Mouse (Mus musculus): ENCODE data around the gene Fam81a. TPM values are rescaled to one million over a fixed set of nuclear protein-coding genes. Genes with fewer than 3 reads are reported as not detected.

Gene Fam81a
- polyA plus RNA-seq, 1 experiment = 0.32 TPM

DNA sequence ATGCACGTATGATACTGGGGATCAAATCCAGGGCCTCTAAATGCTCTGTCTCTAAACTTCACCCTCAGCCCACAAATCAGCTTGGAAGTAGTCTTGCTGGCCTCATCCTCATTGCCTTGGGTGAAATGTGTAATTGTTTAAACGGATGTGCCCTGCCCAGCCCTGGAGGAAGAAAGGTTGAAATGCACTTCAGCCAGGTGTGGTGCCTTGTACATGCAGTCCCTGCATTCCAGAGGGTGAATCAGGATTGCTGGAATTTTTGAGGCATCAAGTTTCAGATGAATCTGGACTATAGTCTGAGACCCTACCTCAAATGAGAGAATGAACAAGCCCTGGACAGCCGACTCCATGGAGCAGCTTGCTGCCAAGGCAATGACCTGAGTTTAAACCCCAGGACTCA is 94.5 kb downstream of the Fam81a start:
- TF ChIP-seq POLR2A (IDR thresholded peaks at IDR 0.05; ENCODE audit: control insufficient read depth, low read depth, low read length) (no peak), CTCF (IDR thresholded peaks at IDR 0.05; ENCODE audit: control insufficient read depth, insufficient read depth, insufficient replicate concordance, low read depth, low read length) (no peak)
- Histone ChIP-seq H3K27ac (ENCODE audit: control insufficient read depth, insufficient read depth, low read depth, low read length) (no peak overlapping the region), H3K27me3 (ENCODE audit: control insufficient read depth, insufficient read depth, low read length) (no peaks in the 10 kb centered on the region), H3K4me1 (ENCODE audit: control insufficient read depth, insufficient read depth, low read length) (no peaks in the 10 kb centered on the region), H3K4me3 (ENCODE audit: control insufficient read depth, low read depth, low read length) (no peak overlapping the region), H3K36me3 (ENCODE audit: control insufficient read depth, insufficient read depth, low read length) (no peaks in the 10 kb centered on the region)

DNA sequence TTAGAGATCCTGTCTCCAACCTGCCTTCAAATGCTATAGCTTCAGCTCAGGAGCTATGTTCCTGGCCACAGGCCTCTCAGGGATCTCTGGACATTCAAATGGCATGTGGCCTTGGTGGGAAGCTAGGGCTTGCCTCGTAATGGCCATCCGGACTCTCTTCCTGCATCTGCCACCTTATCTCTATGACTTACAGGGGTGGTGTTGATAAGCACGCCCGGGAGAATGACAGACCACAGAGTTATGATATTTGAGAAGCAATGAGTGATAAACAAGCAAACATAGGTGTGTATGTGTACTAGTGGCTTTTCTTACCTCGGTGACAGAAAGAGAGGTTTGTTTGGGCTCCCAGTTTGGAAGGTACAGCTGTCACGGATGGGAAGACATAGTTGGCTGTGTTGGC is 96.1 kb downstream of the Fam81a start:
- Histone ChIP-seq H3K4me1 (ENCODE audit: control insufficient read depth, insufficient read depth, low read length) (no peaks in the 10 kb centered on the region), H3K36me3 (ENCODE audit: control insufficient read depth, insufficient read depth, low read length) (no peaks in the 10 kb centered on the region), H3K27ac (ENCODE audit: control insufficient read depth, insufficient read depth, low read depth, low read length) (no peak overlapping the region), H3K27me3 (ENCODE audit: control insufficient read depth, insufficient read depth, low read length) (no peaks in the 10 kb centered on the region), H3K4me3 (ENCODE audit: control insufficient read depth, low read depth, low read length) (no peak overlapping the region)
- no peak for TF ChIP-seq CTCF (IDR thresholded peaks at IDR 0.05; ENCODE audit: control insufficient read depth, insufficient read depth, insufficient replicate concordance, low read depth, low read length)
- no peak for TF ChIP-seq POLR2A (IDR thresholded peaks at IDR 0.05; ENCODE audit: control insufficient read depth, low read depth, low read length)

- Histone ChIP-seq H3K27ac (ENCODE audit: control insufficient read depth, insufficient read depth, low read depth, low read length) (no peak overlapping the region), H3K27me3 (ENCODE audit: control insufficient read depth, insufficient read depth, low read length) (no peaks in the 10 kb centered on the region), H3K4me1 (ENCODE audit: control insufficient read depth, insufficient read depth, low read length) (no peaks in the 10 kb centered on the region), H3K4me3 (ENCODE audit: control insufficient read depth, low read depth, low read length) (no peak overlapping the region), H3K36me3 (ENCODE audit: control insufficient read depth, insufficient read depth, low read length) (no peaks in the 10 kb centered on the region)
- no peak for TF ChIP-seq CTCF (IDR thresholded peaks at IDR 0.05; ENCODE audit: control insufficient read depth, insufficient read depth, insufficient replicate concordance, low read depth, low read length)
- no peak for TF ChIP-seq POLR2A (IDR thresholded peaks at IDR 0.05; ENCODE audit: control insufficient read depth, low read depth, low read length)
These were observed 97.5 kb downstream of the Fam81a start for GRCm38 (mm10) chr9:70044865-70045264.

- TF ChIP-seq CTCF (IDR thresholded peaks at IDR 0.05; ENCODE audit: control insufficient read depth, insufficient read depth, insufficient replicate concordance, low read depth, low read length) = no peak
- Histone ChIP-seq H3K27ac (ENCODE audit: control insufficient read depth, insufficient read depth, low read depth, low read length) (no peak overlapping the region), H3K4me1 (ENCODE audit: control insufficient read depth, insufficient read depth, low read length) (no peaks in the 10 kb centered on the region), H3K4me3 (ENCODE audit: control insufficient read depth, low read depth, low read length) (no peak overlapping the region), H3K36me3 (ENCODE audit: control insufficient read depth, insufficient read depth, low read length) (no peaks in the 10 kb centered on the region), H3K27me3 (ENCODE audit: control insufficient read depth, insufficient read depth, low read length) (no peaks in the 10 kb centered on the region)
These were observed 99.4 kb downstream of the Fam81a start for GRCm38 (mm10) chr9:70042935-70043334.

- Histone ChIP-seq H3K36me3 (ENCODE audit: control insufficient read depth, insufficient read depth, low read length) (no peaks in the 10 kb centered on the region), H3K4me1 (ENCODE audit: control insufficient read depth, insufficient read depth, low read length) (no peaks in the 10 kb centered on the region), H3K27me3 (ENCODE audit: control insufficient read depth, insufficient read depth, low read length) (no peaks in the 10 kb centered on the region), H3K4me3 (ENCODE audit: control insufficient read depth, low read depth, low read length) (no peak overlapping the region), H3K27ac (ENCODE audit: control insufficient read depth, insufficient read depth, low read depth, low read length) (no peak overlapping the region)
- TF ChIP-seq POLR2A (IDR thresholded peaks at IDR 0.05; ENCODE audit: control insufficient read depth, low read depth, low read length) (no peak), CTCF (IDR thresholded peaks at IDR 0.05; ENCODE audit: control insufficient read depth, insufficient read depth, insufficient replicate concordance, low read depth, low read length) (no peak)
These were observed 100.2 kb downstream of the Fam81a start for GRCm38 (mm10) chr9:70042137-70042536.

GRCm38 (mm10) chr9:70040570-70040969 is 101.8 kb downstream of the Fam81a start:
- H3K4me1 ChIP-seq (ENCODE audit: control insufficient read depth, insufficient read depth, low read length) = no peaks in the 10 kb centered on the region
- H3K4me3 ChIP-seq (ENCODE audit: control insufficient read depth, low read depth, low read length) = peak overlapping the region; percentile 91
- no peaks in the 10 kb centered on the region for H3K36me3 ChIP-seq (ENCODE audit: control insufficient read depth, insufficient read depth, low read length)
- TF ChIP-seq CTCF (IDR thresholded peaks at IDR 0.05; ENCODE audit: control insufficient read depth, insufficient read depth, insufficient replicate concordance, low read depth, low read length) = peak; percentile 54; the same call in 1 of the 2 replicates
- peak; percentile 58; the same call in 1 of the 2 replicates for TF ChIP-seq POLR2A (IDR thresholded peaks at IDR 0.05; ENCODE audit: control insufficient read depth, low read depth, low read length)
- no peaks in the 10 kb centered on the region for H3K27me3 ChIP-seq (ENCODE audit: control insufficient read depth, insufficient read depth, low read length)
- peak overlapping the region; percentile 91 for H3K27ac ChIP-seq (ENCODE audit: control insufficient read depth, insufficient read depth, low read depth, low read length)

- no peak for TF ChIP-seq POLR2A (IDR thresholded peaks at IDR 0.05; ENCODE audit: control insufficient read depth, low read depth, low read length)
- TF ChIP-seq CTCF (IDR thresholded peaks at IDR 0.05; ENCODE audit: control insufficient read depth, insufficient read depth, insufficient replicate concordance, low read depth, low read length) = no peak
- Histone ChIP-seq H3K27ac (ENCODE audit: control insufficient read depth, insufficient read depth, low read depth, low read length) (no peak overlapping the region; the same call in 1 of the 2 replicates), H3K4me1 (ENCODE audit: control insufficient read depth, insufficient read depth, low read length) (no peaks in the 10 kb centered on the region), H3K27me3 (ENCODE audit: control insufficient read depth, insufficient read depth, low read length) (no peaks in the 10 kb centered on the region), H3K36me3 (ENCODE audit: control insufficient read depth, insufficient read depth, low read length) (no peaks in the 10 kb centered on the region), H3K4me3 (ENCODE audit: control insufficient read depth, low read depth, low read length) (peak overlapping the region; percentile 91; the same call in 1 of the 2 replicates)
These were observed 102.6 kb downstream of the Fam81a start for GRCm38 (mm10) chr9:70039597-70040385.

Other genes starting within 250 kb of the Fam81a start
- gene Bnip2, start 153.1 kb downstream of the Fam81a start, polyA plus RNA-seq (2012; rRNA removed) = 16.8 and 20.7 TPM in 2 replicates
- gene Gtf2a2, start 130.0 kb downstream of the Fam81a start, polyA plus RNA-seq (2012; rRNA removed) = 164 and 206 TPM in 2 replicates
- gene Gcnt3, start 104.5 kb downstream of the Fam81a start, polyA plus RNA-seq (2012; rRNA removed) = 5.0 TPM in 2 replicates
- 2.3 and 2.6 TPM in 2 replicates for gene Myo1e, start 64.8 kb upstream of the Fam81a start, polyA plus RNA-seq (2012; rRNA removed)

Data from testis, adult 2 months (tissue).